Mouse (Mus musculus) C2C12 (cell line): ENCODE data around the gene Zfp507. TPM values are rescaled to one million over a fixed set of nuclear protein-coding genes. Genes with fewer than 3 reads are reported as not detected.

Experiments
- H3K27me3 ChIP-seq: one replicate; pipeline ENCODE4 v1.6.1; 2011; ENCODE audit not compliant: control insufficient read depth, insufficient read depth, insufficient read length
- H3K36me3 ChIP-seq: one replicate; pipeline ENCODE4 v1.6.1; 2011; ENCODE audit not compliant: control insufficient read depth, insufficient read depth
- H3K4me3 ChIP-seq: one replicate; pipeline ENCODE4 v1.5.1; 2011; ENCODE audit warnings: mild to moderate bottlenecking, control low read depth; ENCODE audit not compliant: poor library complexity, insufficient read depth, severe bottlenecking
- H3K79me2 ChIP-seq: one replicate; pipeline ENCODE4 v1.6.1; 2011; ENCODE audit not compliant: control insufficient read depth, insufficient read depth
- H3K79me3 ChIP-seq: one replicate; pipeline ENCODE4 v1.6.1; 2011; ENCODE audit warnings: low read depth, control low read depth
- H3ac ChIP-seq: one replicate; pipeline ENCODE3; 2011; ENCODE audit warnings: low read depth; ENCODE audit not compliant: control insufficient read depth, insufficient read length
- CEBPB ChIP-seq: IDR thresholded peaks from one replicate; pipeline ENCODE4 v1.6.1; 2011; ENCODE audit warnings: low read depth, mild to moderate bottlenecking, control low read depth, moderate library complexity
- CTCF ChIP-seq: IDR thresholded peaks from one replicate; pipeline ENCODE4 v1.5.1; 2011; ENCODE audit not compliant: control insufficient read depth, insufficient read depth, insufficient read length
- FOSL1 ChIP-seq: IDR thresholded peaks from one replicate; pipeline ENCODE4 v1.8.0; 2011; ENCODE audit warnings: mild to moderate bottlenecking, low read length; ENCODE audit not compliant: poor library complexity, insufficient read depth, severe bottlenecking
- MAX ChIP-seq: IDR thresholded peaks from one replicate; pipeline ENCODE4 v1.6.1; 2011; ENCODE audit warnings: mild to moderate bottlenecking, control low read depth
- MYOD1 ChIP-seq: IDR thresholded peaks from one replicate; pipeline ENCODE4 v1.6.1; 2011; ENCODE audit warnings: low read depth; ENCODE audit not compliant: control insufficient read depth, insufficient read length
- MYOG ChIP-seq: IDR thresholded peaks from one replicate; pipeline ENCODE4 v1.6.1; 2011; ENCODE audit not compliant: control insufficient read depth, insufficient read length; ENCODE audit errors: extremely low read depth
- USF1 ChIP-seq: IDR thresholded peaks from one replicate; pipeline ENCODE4 v1.6.1; 2011; ENCODE audit warnings: low read depth, mild to moderate bottlenecking, control low read depth, moderate library complexity
- polyA plus RNA-seq: library from polyadenylated mRNA; unstranded; fragments of >200 nt; fragmentation: generic; extraction: Trizol; gene quantifications from one replicate; pipeline ENCODE4 v1.2.1, GENCODE M21; 2012; ENCODE audit warnings: missing spikeins

The Zfp507 gene
- polyA plus RNA-seq, 1 experiment, result 7.9 TPM

DNA sequence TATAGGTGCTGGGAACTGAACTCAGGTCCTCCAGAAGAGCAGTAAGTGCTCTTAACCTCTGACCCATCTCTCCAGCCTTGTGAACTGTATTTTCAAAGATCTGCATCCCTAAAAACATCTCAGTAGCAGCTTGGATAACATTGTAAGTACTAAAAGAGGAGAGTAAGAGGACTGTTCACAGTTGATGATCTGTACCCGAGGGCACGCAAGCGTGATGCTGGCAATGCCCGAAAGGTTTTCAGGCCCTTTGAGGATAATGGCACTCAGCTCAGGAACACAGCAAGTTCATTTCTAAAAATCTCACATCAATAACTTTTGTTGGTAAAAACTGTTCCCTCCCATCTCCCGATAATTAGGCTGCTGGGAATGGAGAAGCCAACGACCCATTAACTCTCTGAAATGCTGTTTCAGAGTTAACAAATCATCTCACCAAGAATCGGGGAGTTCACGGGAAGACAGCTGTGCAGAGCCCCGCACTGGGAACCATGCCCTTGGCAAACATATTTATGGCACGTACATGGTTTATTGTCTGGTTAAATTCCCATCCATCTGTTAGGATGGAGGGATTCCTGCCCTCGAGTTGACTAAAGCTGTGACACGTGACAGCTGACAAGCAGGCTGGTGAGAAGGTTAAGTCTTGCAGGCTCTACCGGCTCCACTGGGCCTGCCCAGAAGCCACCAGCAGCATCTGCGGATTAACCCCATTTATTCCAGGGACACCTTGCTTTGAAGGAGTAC, 69.3 kb downstream of the Zfp507 start:
- Histone ChIP-seq H3K79me2 (no peaks in the 10 kb centered on the region), H3ac (no peak overlapping the region), H3K36me3 (no peaks in the 10 kb centered on the region), H3K79me3 (no peaks in the 10 kb centered on the region), H3K27me3 (no peaks in the 10 kb centered on the region), H3K4me3 (no peak overlapping the region)
- TF ChIP-seq CTCF (no peak), MAX (no peak), FOSL1 (no peak), MYOD1 (no peak), USF1 (no peak), MYOG (no peak), CEBPB (no peak)

DNA sequence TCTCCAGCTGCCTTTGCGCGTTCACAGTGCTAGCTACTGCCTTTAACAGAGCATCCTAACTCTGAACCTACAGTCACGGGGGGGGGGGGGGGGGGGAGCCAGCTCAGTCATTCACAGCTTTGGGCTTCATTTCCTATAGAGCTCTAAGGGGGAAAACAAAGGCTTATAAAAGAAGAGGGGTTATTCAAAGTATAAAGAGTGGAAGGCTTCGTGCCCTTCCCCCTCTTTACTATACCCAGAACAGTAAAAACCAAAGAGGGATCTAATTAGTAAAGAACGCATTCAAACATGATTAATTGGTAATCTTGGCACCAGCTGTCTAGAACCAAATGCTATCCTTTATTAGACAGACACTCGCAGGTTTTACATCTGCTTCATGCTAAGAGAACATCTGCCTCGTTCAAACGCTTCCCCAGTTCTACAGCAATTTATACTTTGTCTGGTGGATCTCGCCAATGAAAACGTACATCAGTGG, 70.2 kb downstream of the Zfp507 start:
- no peak for TF ChIP-seq USF1
- TF ChIP-seq MYOD1, result no peak
- no peak for TF ChIP-seq CTCF
- no peak for TF ChIP-seq MYOG
- no peak for TF ChIP-seq MAX
- no peak for TF ChIP-seq CEBPB
- no peak for TF ChIP-seq FOSL1
- Histone ChIP-seq H3K79me3 (no peaks in the 10 kb centered on the region), H3K27me3 (no peaks in the 10 kb centered on the region), H3K36me3 (no peaks in the 10 kb centered on the region), H3K4me3 (no peak overlapping the region), H3K79me2 (no peaks in the 10 kb centered on the region), H3ac (no peak overlapping the region)

DNA sequence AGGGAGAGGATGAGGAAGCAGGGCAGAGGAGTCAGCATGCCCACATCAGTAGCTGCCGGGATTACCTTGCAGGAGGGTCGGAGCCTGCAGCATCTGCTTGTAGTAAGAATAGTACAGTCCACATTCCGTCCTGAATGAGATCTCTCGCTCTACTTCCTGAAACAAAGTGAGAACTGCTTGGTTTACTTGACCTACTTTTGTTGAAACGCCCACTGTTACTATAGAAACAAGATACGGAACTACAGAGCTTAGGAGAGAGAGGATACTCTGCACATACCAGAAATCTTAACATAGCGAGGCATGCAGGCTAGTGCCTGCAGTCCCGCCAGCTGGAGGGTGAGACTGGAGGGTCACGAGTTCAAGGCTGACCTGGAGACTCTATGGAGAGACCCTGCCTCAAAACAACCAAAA, 73.2 kb downstream of the Zfp507 start:
- no peak for TF ChIP-seq MYOG
- TF ChIP-seq CEBPB, result no peak
- TF ChIP-seq MAX, result no peak
- no peak for TF ChIP-seq MYOD1
- TF ChIP-seq CTCF, result no peak
- TF ChIP-seq FOSL1, result no peak
- no peak for TF ChIP-seq USF1
- H3K79me2 ChIP-seq, result no peaks in the 10 kb centered on the region

DNA sequence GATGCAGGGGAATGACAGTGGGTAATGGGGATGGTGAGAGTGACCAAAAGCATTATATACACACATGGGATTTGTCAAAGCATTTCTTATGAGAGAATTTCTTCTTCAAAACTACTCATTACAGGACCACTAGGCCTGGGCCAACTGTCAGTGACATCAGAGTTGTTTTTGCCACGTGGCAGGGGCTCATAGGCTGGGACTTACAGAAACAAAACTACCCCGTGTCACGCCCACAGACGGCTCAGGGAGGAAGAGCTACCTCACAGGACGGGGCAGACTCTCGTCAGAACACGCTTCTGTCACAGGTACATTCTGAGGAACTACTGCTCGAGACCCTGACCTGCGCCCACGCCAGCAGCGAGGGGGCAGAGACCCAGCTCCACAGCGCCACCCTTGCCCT, 74.4 kb downstream of the Zfp507 start:
- H3ac ChIP-seq, result no peak overlapping the region
- TF ChIP-seq CEBPB, result no peak
- TF ChIP-seq MYOG, result no peak
- TF ChIP-seq MAX, result no peak
- TF ChIP-seq USF1, result no peak
- TF ChIP-seq FOSL1, result no peak
- H3K79me2 ChIP-seq, result no peaks in the 10 kb centered on the region
- H3K27me3 ChIP-seq, result no peaks in the 10 kb centered on the region
- peaks cover under 1% of the 10 kb centered on the region for H3K36me3 ChIP-seq
- no peak overlapping the region for H3K4me3 ChIP-seq
- no peaks in the 10 kb centered on the region for H3K79me3 ChIP-seq

More for the DNA sequence above, 73.2 kb downstream of the Zfp507 start:
- Histone ChIP-seq H3K79me3 (no peaks in the 10 kb centered on the region), H3K4me3 (no peak overlapping the region), H3K36me3 (no peaks in the 10 kb centered on the region), H3K27me3 (no peaks in the 10 kb centered on the region), H3ac (no peak overlapping the region)

DNA sequence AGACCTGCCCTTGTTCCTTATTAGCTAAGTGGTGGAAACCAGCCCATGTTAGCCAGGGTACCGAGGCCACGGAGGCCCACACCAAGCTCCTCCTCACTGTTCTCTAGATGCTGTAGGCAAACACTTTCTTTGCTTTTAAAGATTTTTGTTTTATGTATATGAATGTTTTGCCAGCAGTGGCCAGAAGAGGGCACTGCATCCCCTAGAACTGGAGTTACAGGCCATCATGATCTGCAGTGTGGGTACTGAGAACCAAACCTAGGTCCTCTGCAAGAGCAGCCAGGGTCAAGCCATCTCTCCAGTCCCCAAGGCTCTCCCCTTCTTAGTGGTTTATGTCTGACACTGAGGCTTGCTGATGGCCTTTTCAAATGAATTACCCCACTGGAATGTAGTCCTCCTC, 79.8 kb downstream of the Zfp507 start:
- Histone ChIP-seq H3K79me3 (no peaks in the 10 kb centered on the region), H3K36me3 (peaks cover 7% of the 10 kb centered on the region), H3K4me3 (no peak overlapping the region), H3K79me2 (no peaks in the 10 kb centered on the region), H3ac (no peak overlapping the region), H3K27me3 (no peaks in the 10 kb centered on the region)
- no peak for TF ChIP-seq MAX
- no peak for TF ChIP-seq CTCF
- no peak for TF ChIP-seq FOSL1
- no peak for TF ChIP-seq USF1
- TF ChIP-seq MYOG, result no peak
- TF ChIP-seq MYOD1, result no peak
- TF ChIP-seq CEBPB, result no peak

Other genes with a start within 250 kb of the Zfp507 start
- gene Nudt19, start 246.7 kb downstream of the Zfp507 start, polyA plus RNA-seq, result 33.9 TPM
- 0.02 TPM for gene Rgs9bp, start 217.4 kb downstream of the Zfp507 start, polyA plus RNA-seq
- gene Ankrd27, start 216.8 kb downstream of the Zfp507 start, polyA plus RNA-seq, result 19.5 TPM
- gene Pdcd5, start 155.5 kb downstream of the Zfp507 start, polyA plus RNA-seq, result 157 TPM
- gene Dpy19l3, start 48.5 kb downstream of the Zfp507 start, polyA plus RNA-seq, result 8.2 TPM